In genomic region chr11:98320381-98320780, GRCm38 (mm10) we compare ENCODE assay signal across 15 mouse cellular contexts. TPM values are rescaled to one million over a fixed set of nuclear protein-coding genes. Genes with fewer than 3 reads are reported as not detected.
DNase-seq lines count a peak whose midpoint lies in the region; ATAC-seq and TF ChIP-seq lines count a peak whose summit lies in the region.
"Had no signal": no experiment of that assay in that cellular context is flagged by ENCODE, and none has a peak within 500 bp of the region (broad histone marks: within the 10 kb centered on the region; RNA-seq: fewer than 3 reads in every experiment).

No protein-coding gene starts in this region.

- H3K9me3 ChIP-seq in forebrain, embryonic 15.5 days: no peaks in the 10 kb centered on the region

- peak; percentile 65 for ATAC-seq in forebrain, embryonic 15.5 days (replicated peaks)

- peak overlapping the region; percentile 23 for H3K4me3 ChIP-seq in forebrain, embryonic 15.5 days

- H3K9ac ChIP-seq in forebrain, embryonic 15.5 days (replicated peaks): peak overlapping the region; percentile 33

- 3% methylated on average over 12 of the region's 12 CpGs for WGBS in forebrain, embryonic 15.5 days

- H3K4me1 ChIP-seq in forebrain, embryonic 15.5 days: peaks cover 79% of the 10 kb centered on the region

- peaks cover 74% of the 10 kb centered on the region for H3K27me3 ChIP-seq in forebrain, embryonic 15.5 days

- TF ChIP-seq POLR2A in brain, embryonic 14.5 days (IDR thresholded peaks at IDR 0.05; ENCODE audit: borderline replicate concordance, extremely low read depth, insufficient read depth, insufficient read length, poor library complexity, severe bottlenecking): no peak

- no peaks in the 10 kb centered on the region for H3K36me3 ChIP-seq in forebrain, embryonic 15.5 days

- peak overlapping the region; percentile 44 for H3K4me2 ChIP-seq in forebrain, embryonic 15.5 days (replicated peaks)
- H3K4me2 ChIP-seq: liver, embryonic 11.5 days had no signal

- peak; percentile 42 to 67 for DNase-seq in layer of hippocampus, postnatal 14 days (ENCODE audit: low spot score in 2 of 2)
- DNase-seq in layer of hippocampus, adult 8-10 months (ENCODE audit: low spot score in 2 of 2): no peak
- DNase-seq in brain, embryonic 14.5 days (ENCODE audit: low read depth): peak; percentile 85
- DNase-seq in cerebellum, postnatal 10 days: peak; percentile 98 to 99
- no peak for DNase-seq in adrenal gland, postnatal 10 days
- DNase-seq in heart, adult 9 months (ENCODE audit: low spot score in 2 of 2): no peak
- DNase-seq: adrenal gland, postnatal 36 days; heart, adult 11 months; heart, postnatal 10 days; kidney, adult 9 months; lung, postnatal 10 days had no signal

- H3K27ac ChIP-seq in forebrain, embryonic 15.5 days (replicated peaks): peak overlapping the region; percentile 97

- TF ChIP-seq CTCF in brain, embryonic 14.5 days (IDR thresholded peaks at IDR 0.05; ENCODE audit: borderline replicate concordance, extremely low read depth, insufficient read depth, insufficient read length): no peak

RNA-seq across cellular contexts. Expression of gene Neurod2, which starts 9.1 kb away (rescaled TPM):
- 100 to 1,000 TPM; 113 to 124 TPM for total RNA-seq in layer of hippocampus, postnatal 14 days (2021)
- 100 to 1,000 TPM; 124 to 133 (median 129) TPM for total RNA-seq in layer of hippocampus, adult 8-10 months (2022)
- polyA plus RNA-seq in brain, embryonic 14.5 days (2012; rRNA removed): 52.0 and 101 TPM in 2 replicates
- polyA plus RNA-seq in forebrain, embryonic 15.5 days (2015; fragmentation: Nextera tagmentation; extraction: Ambion mirVana): 142 and 148 TPM in 2 replicates
- not detected for total RNA-seq in adrenal gland, postnatal 10 days (2021)
- total RNA-seq: adrenal gland, postnatal 36 days; CH12.LX; heart, postnatal 10 days had no signal
- polyA plus RNA-seq: spleen, adult 2 months had no signal

RNA-seq across cellular contexts. Expression of gene Ppp1r1b, which starts 27.8 kb away (rescaled TPM):
- 10 to 100 TPM; 33.6 to 46.7 TPM for total RNA-seq in layer of hippocampus, postnatal 14 days (2021)
- 10 to 100 TPM; 52.5 to 55.9 (median 53.3) TPM for total RNA-seq in layer of hippocampus, adult 8-10 months (2022)
- polyA plus RNA-seq in brain, embryonic 14.5 days (2012; rRNA removed): 6.9 and 18.2 TPM in 2 replicates
- polyA plus RNA-seq in forebrain, embryonic 15.5 days (2015; fragmentation: Nextera tagmentation; extraction: Ambion mirVana): 49.6 and 60.4 TPM in 2 replicates
- total RNA-seq in adrenal gland, postnatal 10 days (2021): 1 to 10 TPM in 1 of 2 experiments, under 1 TPM in 1; 1.00 to 1.7 TPM
- total RNA-seq: adrenal gland, postnatal 36 days had no signal

RNA-seq across cellular contexts. Expression of gene Stard3, which starts 37.8 kb away (rescaled TPM):
- total RNA-seq in layer of hippocampus, postnatal 14 days (2021): 10 to 100 TPM; 22.6 to 24.8 TPM
- total RNA-seq in layer of hippocampus, adult 8-10 months (2022): 10 to 100 TPM; 35.5 to 41.0 (median 36.5) TPM
- 66.1 and 124 TPM in 2 replicates for polyA plus RNA-seq in brain, embryonic 14.5 days (2012; rRNA removed)
- polyA plus RNA-seq in forebrain, embryonic 15.5 days (2015; fragmentation: Nextera tagmentation; extraction: Ambion mirVana): 53.2 and 56.5 TPM in 2 replicates
- 10 to 100 TPM; 25.3 to 25.6 TPM for total RNA-seq in adrenal gland, postnatal 10 days (2021)

Comparison
In these comparisons a context has a peak if more than half of its experiments do, and no peak if none do; other contexts are left out.
1. DNase-seq: peak in layer of hippocampus, postnatal 14 days (2 of 2), brain, embryonic 14.5 days (single experiment) and cerebellum, postnatal 10 days (2 of 2); none in layer of hippocampus, adult 8-10 months (0 of 2), adrenal gland, postnatal 10 days (single experiment) and heart, adult 9 months (0 of 2).
2. RNA of gene Neurod2, which starts 9.1 kb away (total RNA-seq): 124 to 133 TPM in layer of hippocampus, adult 8-10 months and 113 to 124 TPM in layer of hippocampus, postnatal 14 days; not detected in adrenal gland, postnatal 10 days; every median in the first group is over 100 times any median in the second.
3. RNA of gene Ppp1r1b, which starts 27.8 kb away (total RNA-seq): 52.5 to 55.9 TPM in layer of hippocampus, adult 8-10 months and 33.6 to 46.7 TPM in layer of hippocampus, postnatal 14 days; 1.00 to 1.7 TPM in adrenal gland, postnatal 10 days; every median in the first group is over 10 times any median in the second.